Mouse (Mus musculus) liver, adult 2 months (tissue): Measurements from ENCODE around the gene Zc3h7a. TPM values are rescaled to one million over a fixed set of nuclear protein-coding genes. Genes with fewer than 3 reads are reported as not detected.

Source experiments
- DNase-seq: peaks from one replicate; pipeline ENCODE4 v3.0.0-alpha.2; 2011; ENCODE audit warnings: low read depth, low spot score; ENCODE audit errors: extremely low read depth
- H3K27ac ChIP-seq: fragments of 200-500 bp; replicated peaks from 2 replicates; pipeline ENCODE4 v1.5.1; 2012; ENCODE audit warnings: low read depth, mild to moderate bottlenecking, control low read depth, inconsistent platforms, low read length; ENCODE audit not compliant: insufficient read depth
- H3K27me3 ChIP-seq: fragments of 200-500 bp; 2 replicates; pipeline ENCODE4 v1.6.1; 2012; ENCODE audit warnings: mild to moderate bottlenecking, moderate library complexity, low read length, inconsistent platforms; ENCODE audit not compliant: control insufficient read depth, insufficient read depth
- H3K36me3 ChIP-seq: fragments of 200-500 bp; 2 replicates; pipeline ENCODE4 v1.6.1; 2012; ENCODE audit warnings: low read length, inconsistent platforms; ENCODE audit not compliant: control insufficient read depth, insufficient read depth
- H3K4me1 ChIP-seq: fragments of 200-500 bp; 2 replicates; pipeline ENCODE4 v1.6.1; 2011; ENCODE audit warnings: low read length; ENCODE audit not compliant: control insufficient read depth, insufficient read depth
- H3K4me3 ChIP-seq: fragments of 200-500 bp; 2 replicates; pipeline ENCODE4 v1.5.1; 2011; ENCODE audit warnings: low read depth, mild to moderate bottlenecking, control low read depth, low read length, moderate library complexity; ENCODE audit not compliant: insufficient read depth
- H3K79me2 ChIP-seq: fragments of 200-500 bp; 2 replicates; pipeline ENCODE4 v1.6.1; 2012; ENCODE audit warnings: inconsistent platforms, mild to moderate bottlenecking, low read length, moderate library complexity; ENCODE audit not compliant: control insufficient read depth, insufficient read depth
- H3K9ac ChIP-seq: fragments of 200-500 bp; 2 replicates; pipeline ENCODE4 v1.6.1; 2012; ENCODE audit warnings: low read depth, mild to moderate bottlenecking, control low read depth, inconsistent platforms, low read length
- CTCF ChIP-seq: fragments of 200-500 bp; IDR thresholded peaks from 2 replicates; pipeline ENCODE4 v1.5.1; 2011; ENCODE audit warnings: low read depth, low read length, control low read depth
- POLR2A ChIP-seq: fragments of 200-500 bp; IDR thresholded peaks from 2 replicates; pipeline ENCODE4 v1.6.1; 2011; ENCODE audit warnings: low read length, control low read depth; ENCODE audit not compliant: insufficient read depth; ENCODE audit errors: extremely low read depth
- WGBS: fragments of 180-500 bp; shearing (Covaris S2); methylation state at CpG from one replicate; pipeline ENCODE4 v1.1.7; 2018; 5-methylcytosine and 5-hydroxymethylcytosine counted together
- polyA plus RNA-seq: library from polyadenylated mRNA; depleted of rRNA; stranded (reverse); fragments of >200 nt; gene quantifications from 2 replicates; pipeline ENCODE4 v1.2.3, GENCODE M21; 2012; rRNA removed
- total RNA-seq: library from RNA; depleted of rRNA; stranded (reverse); fragments of >200 nt; gene quantifications from 2 replicates; pipeline ENCODE4 v1.2.3, GENCODE M21; 2014; rRNA removed

The Zc3h7a gene
- total RNA-seq (45.2 and 56.8 TPM in 2 replicates), polyA plus RNA-seq (17.7 and 25.3 TPM in 2 replicates)

DNA sequence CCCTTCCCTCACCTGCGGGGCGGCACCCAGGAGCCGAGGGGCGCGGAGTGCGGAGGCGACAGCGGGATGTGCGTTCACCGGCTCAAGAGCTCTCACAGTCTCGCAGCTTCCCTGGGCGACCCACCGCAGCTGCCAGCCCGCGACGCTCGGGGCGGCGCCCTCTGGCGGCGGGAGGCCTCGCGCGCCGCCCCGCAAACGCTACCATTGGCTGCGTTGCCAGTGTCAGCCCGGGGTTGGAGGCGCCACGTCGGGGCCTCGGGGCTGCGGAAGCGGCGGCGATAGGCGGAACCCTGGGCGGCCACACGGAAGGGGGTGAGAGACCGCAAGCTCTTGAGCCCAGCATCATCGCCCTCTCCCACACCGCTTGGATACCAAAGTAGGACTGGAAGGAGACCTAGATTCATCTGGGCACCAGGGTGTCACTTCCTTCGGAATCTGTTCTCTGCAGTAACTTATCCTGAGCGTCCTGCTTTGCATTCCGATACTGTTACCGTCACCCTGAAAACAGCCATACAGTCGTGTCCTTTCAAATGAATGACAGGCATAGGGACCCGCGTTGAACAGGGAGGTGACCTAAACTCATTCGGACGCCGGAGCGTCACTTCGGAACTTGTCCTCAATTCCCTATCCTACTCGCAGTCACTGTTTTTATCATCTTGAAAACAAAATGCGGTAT, at the start of gene Zc3h7a:
Gene Zc3h7a, minus strand, starts transcription at position 186 of the 676 bp plus-strand sequence.
- Histone ChIP-seq H3K4me1 (peaks cover 27% of the 10 kb centered on the region), H3K9ac (peak within 1 kb of the TSS; percentile 98)

GRCm38 (mm10) chr16:11217801-11218200, 41.6 kb upstream of the Zc3h7a start:
- no peak for DNase-seq
- H3K4me3 ChIP-seq: no peak overlapping the region
- no peak for TF ChIP-seq CTCF
- TF ChIP-seq POLR2A: no peak
- H3K4me1 ChIP-seq: no peaks in the 10 kb centered on the region
- no peaks in the 10 kb centered on the region for H3K27me3 ChIP-seq
- H3K79me2 ChIP-seq: no peaks in the 10 kb centered on the region
- peaks cover 33% of the 10 kb centered on the region for H3K36me3 ChIP-seq
- 86% methylated on average over 3 of the region's 3 CpGs for WGBS
- H3K9ac ChIP-seq: no peak overlapping the region
- no peak overlapping the region for H3K27ac ChIP-seq

More for the DNA sequence above, at the start of gene Zc3h7a:
- Histone ChIP-seq H3K27ac (peak within 1 kb of the TSS; percentile 81), H3K27me3 (no peaks in the 10 kb centered on the region), H3K79me2 (peaks cover 15% of the 10 kb centered on the region; the same call in 1 of the 2 replicates), H3K36me3 (no peaks in the 10 kb centered on the region), H3K4me3 (peak within 1 kb of the TSS; percentile 91)
- peak; percentile 68 for DNase-seq
- TF ChIP-seq POLR2A (peak; percentile 73), CTCF (peak; percentile 76)
- under 1% methylated on average over 53 of the region's 57 CpGs for WGBS

GRCm38 (mm10) chr16:11203600-11204390, 27.6 kb upstream of the Zc3h7a start:
- no peak overlapping the region for H3K27ac ChIP-seq
- H3K36me3 ChIP-seq: peaks cover 15% of the 10 kb centered on the region; the same call in 1 of the 2 replicates
- TF ChIP-seq POLR2A: no peak
- TF ChIP-seq CTCF: no peak
- peaks cover 4% of the 10 kb centered on the region for H3K4me1 ChIP-seq
- H3K9ac ChIP-seq: peak overlapping the region; percentile 42
- H3K79me2 ChIP-seq: no peaks in the 10 kb centered on the region
- peak overlapping the region; percentile 52 for H3K4me3 ChIP-seq
- DNase-seq: no peak
- WGBS: 5% methylated on average over 24 of the region's 24 CpGs
- H3K27me3 ChIP-seq: no peaks in the 10 kb centered on the region

DNA sequence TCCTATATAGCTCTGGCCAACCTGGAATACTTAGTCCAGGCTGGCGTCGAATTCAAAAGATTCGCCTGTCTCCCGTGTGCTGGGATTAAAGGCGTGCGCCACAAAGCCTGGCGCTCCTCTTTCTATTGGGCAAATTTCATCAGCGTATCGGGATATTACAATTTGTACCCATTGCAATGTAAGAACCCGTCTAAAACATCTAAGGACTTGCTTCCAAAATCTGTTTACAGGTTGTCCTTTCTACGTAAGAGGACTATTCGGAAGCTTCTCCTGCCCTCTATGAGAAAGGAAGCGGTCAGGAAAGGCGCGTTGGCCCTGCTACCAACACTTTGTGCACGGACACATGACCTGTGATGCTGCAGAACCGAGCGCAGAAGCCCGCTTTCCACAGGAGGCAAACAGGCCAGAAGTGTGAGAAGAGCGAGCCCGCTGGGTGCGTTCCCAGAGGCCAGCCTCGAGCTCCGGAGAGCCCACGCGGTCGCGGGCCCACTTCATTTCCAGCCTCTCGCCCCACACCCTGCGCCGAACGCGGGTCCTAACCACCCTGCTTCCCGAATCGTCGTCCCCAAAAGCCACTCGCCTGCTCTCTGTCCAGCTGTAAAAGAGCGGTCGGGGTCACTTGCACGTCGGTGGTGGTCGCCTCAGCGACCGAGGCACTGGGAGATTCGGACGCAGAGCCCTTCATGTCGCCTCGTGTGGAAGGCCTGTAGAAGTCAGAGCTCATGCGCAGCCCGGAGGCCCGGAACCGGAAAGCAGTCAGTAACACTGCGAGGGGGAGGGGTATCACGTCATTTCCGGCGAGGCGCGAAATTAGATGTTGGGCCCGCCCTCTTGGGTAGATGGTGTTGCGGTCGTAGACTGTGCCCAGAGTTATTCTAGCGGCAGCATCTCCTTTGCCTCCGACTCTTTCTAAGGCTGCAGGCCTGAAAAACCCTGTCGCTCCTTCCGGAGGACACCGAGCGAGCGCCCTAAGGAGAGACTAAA, 26.7 kb upstream of the Zc3h7a start, which contains the start of gene Rsl1d1:
Gene Rsl1d1, minus strand, starts transcription at position 761 of the 984 bp plus-strand sequence.
- DNase-seq: peak; percentile 86
- Histone ChIP-seq H3K9ac (peak within 1 kb of the TSS; percentile 82), H3K79me2 (no peaks in the 10 kb centered on the region), H3K36me3 (peaks cover 24% of the 10 kb centered on the region), H3K27ac (peak within 1 kb of the TSS; percentile 74), H3K27me3 (no peaks in the 10 kb centered on the region), H3K4me1 (peaks cover 4% of the 10 kb centered on the region), H3K4me3 (peak within 1 kb of the TSS; percentile 78)
- TF ChIP-seq CTCF (no peak), POLR2A (peak; percentile 59)
- under 1% methylated on average over 68 of the region's 68 CpGs for WGBS

- peaks cover 4% of the 10 kb centered on the region for H3K4me1 ChIP-seq
- no peak overlapping the region for H3K27ac ChIP-seq
- H3K9ac ChIP-seq: no peak overlapping the region
- H3K4me3 ChIP-seq: no peak overlapping the region
- peaks cover 32% of the 10 kb centered on the region for H3K36me3 ChIP-seq
- no peaks in the 10 kb centered on the region for H3K79me2 ChIP-seq
- no peak for DNase-seq
- WGBS: 73% methylated on average over 6 of the region's 6 CpGs
- TF ChIP-seq CTCF: no peak
- no peak for TF ChIP-seq POLR2A
- no peaks in the 10 kb centered on the region for H3K27me3 ChIP-seq
Measured at GRCm38 (mm10) chr16:11201740-11202394, 25.7 kb upstream of the Zc3h7a start.
